Mouse (Mus musculus) lung, embryonic 14.5 days (tissue): Measurements from ENCODE around the gene Pmel. TPM values are rescaled to one million over a fixed set of nuclear protein-coding genes. Genes with fewer than 3 reads are reported as not detected.

ENCODE experiments used
- ATAC-seq: fragments of 200-750 bp; cut with Nextera tagmentation; 2 replicates; pipeline ENCODE4 v1.8.0; 2017; ENCODE audit warnings: mild to moderate bottlenecking, moderate TSS enrichment, moderate library complexity; ENCODE audit not compliant: insufficient read depth
- DNase-seq: peaks from one replicate; pipeline ENCODE4 v3.0.0-alpha.2; 2015
- H3K27ac ChIP-seq: fragments of 300-500 bp; sonication (generic); 2 replicates; pipeline ENCODE4 v1.5.1; 2014; ENCODE audit warnings: low read depth, mild to moderate bottlenecking, moderate library complexity
- H3K27me3 ChIP-seq: fragments of 300-500 bp; sonication (generic); 2 replicates; pipeline ENCODE4 v1.6.1; 2014; ENCODE audit warnings: low read length, control low read depth; ENCODE audit not compliant: insufficient read depth
- H3K36me3 ChIP-seq: fragments of 300-500 bp; sonication (generic); 2 replicates; pipeline ENCODE4 v1.6.1; 2014; ENCODE audit warnings: control low read depth; ENCODE audit not compliant: insufficient read depth
- H3K4me1 ChIP-seq: fragments of 300-500 bp; sonication (generic); 2 replicates; pipeline ENCODE4 v1.6.1; 2014; ENCODE audit warnings: antibody characterized with exemption, control low read depth; ENCODE audit not compliant: insufficient read depth
- H3K4me2 ChIP-seq: fragments of 300-500 bp; sonication (generic); 2 replicates; pipeline ENCODE4 v1.6.1; 2014; ENCODE audit warnings: mild to moderate bottlenecking
- H3K4me3 ChIP-seq: fragments of 300-500 bp; sonication (generic); 2 replicates; pipeline ENCODE4 v1.5.1; 2014; ENCODE audit warnings: low read depth, low read length
- H3K9ac ChIP-seq: fragments of 300-500 bp; sonication (generic); 2 replicates; pipeline ENCODE4 v1.6.1; 2014
- H3K9me3 ChIP-seq: fragments of 300-500 bp; sonication (generic); 2 replicates; pipeline ENCODE4 v1.6.1; 2016; ENCODE audit warnings: low read depth, low read length, control low read depth
- CTCF ChIP-seq: IDR thresholded peaks from 2 replicates; pipeline ENCODE4 v1.5.1; 2016; ENCODE audit warnings: antibody characterized with exemption, low read depth
- WGBS: fragments of 180-500 bp; shearing (Covaris S2); extraction: QIAGEN DNeasy Blood & Tissue Kit; methylation state at CpG from one replicate; pipeline ENCODE4 v1.1.7; 2014; 5-methylcytosine and 5-hydroxymethylcytosine counted together
- polyA plus RNA-seq: library from polyadenylated mRNA; unstranded; fragments of >200 nt; fragmentation: Nextera tagmentation; extraction: Ambion mirVana; gene quantifications from 2 replicates; pipeline ENCODE4 v1.2.1, GENCODE M21; 2014

Pmel gene
- polyA plus RNA-seq, 1 experiment from 2014 or later, result 1.4 TPM

- H3K27ac ChIP-seq, result peak overlapping the region; percentile 52; the same call in 1 of the 2 replicates
- peak overlapping the region; percentile 82 for H3K4me2 ChIP-seq
- peak overlapping the region; percentile 70 for H3K9ac ChIP-seq
- peaks cover 8% of the 10 kb centered on the region; the same call in 1 of the 2 replicates for H3K4me1 ChIP-seq
- WGBS, result under 1% methylated on average over 37 of the region's 37 CpGs
- H3K9me3 ChIP-seq, result no peaks in the 10 kb centered on the region
- TF ChIP-seq CTCF, result no peak
- H3K36me3 ChIP-seq, result no peaks in the 10 kb centered on the region
- peak; percentile 80 for DNase-seq
- peak; percentile 38 for ATAC-seq
- H3K27me3 ChIP-seq, result peaks cover 7% of the 10 kb centered on the region; the same call in 1 of the 2 replicates
- H3K4me3 ChIP-seq, result peak overlapping the region; percentile 61
Measured at GRCm38 (mm10) chr10:128743791-128744191, 39.8 kb downstream of the Pmel start.

DNA sequence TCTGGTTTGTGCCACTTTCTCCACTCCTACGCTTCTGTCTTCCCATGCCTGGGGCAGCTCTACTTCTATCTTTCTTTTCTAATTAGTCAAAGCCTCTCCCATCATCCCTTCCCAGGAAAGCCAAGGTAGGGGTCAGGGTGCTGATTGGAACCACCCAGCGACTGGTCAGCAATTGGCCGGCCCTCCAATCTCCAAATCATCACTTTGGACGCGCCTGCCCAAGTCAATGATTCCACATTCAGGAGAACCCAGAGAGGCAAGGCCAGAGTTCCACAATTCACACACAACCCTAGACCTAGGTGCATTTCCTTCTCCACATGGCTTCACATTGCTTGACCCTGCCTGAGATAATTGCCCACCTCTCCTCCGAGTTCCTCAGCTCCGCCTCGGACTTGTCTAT lies 40.2 kb downstream of the Pmel start:
- Histone ChIP-seq H3K4me3 (peak overlapping the region; percentile 61), H3K9ac (peak overlapping the region; percentile 70), H3K27ac (0 out of 2 replicates have a peak overlapping the region, but pooled peaks have one; percentile 52), H3K9me3 (no peaks in the 10 kb centered on the region), H3K27me3 (peaks cover 7% of the 10 kb centered on the region; the same call in 1 of the 2 replicates), H3K4me2 (peak overlapping the region; percentile 82), H3K36me3 (no peaks in the 10 kb centered on the region), H3K4me1 (peaks cover 8% of the 10 kb centered on the region; the same call in 1 of the 2 replicates)
- WGBS, result 21% methylated on average over 8 of the region's 8 CpGs
- no peak for TF ChIP-seq CTCF
- DNase-seq (no peak), ATAC-seq (no peak)

GRCm38 (mm10) chr10:128744680-128745601 lies 40.9 kb downstream of the Pmel start, which contains the start of gene Dgka:
Gene Dgka, minus strand, starts transcription at chr10:128744855.
- Histone ChIP-seq H3K9me3 (no peaks in the 10 kb centered on the region), H3K27me3 (peaks cover 7% of the 10 kb centered on the region; the same call in 1 of the 2 replicates), H3K4me1 (peaks cover 11% of the 10 kb centered on the region; the same call in 1 of the 2 replicates), H3K9ac (peak within 1 kb of the TSS; percentile 70), H3K4me3 (peak within 1 kb of the TSS; percentile 61), H3K4me2 (peak within 1 kb of the TSS; percentile 82), H3K36me3 (no peaks in the 10 kb centered on the region), H3K27ac (peak within 1 kb of the TSS; percentile 52)
- ATAC-seq (no peak), DNase-seq (peak; percentile 60)
- WGBS, result 16% methylated on average over 18 of the region's 18 CpGs
- no peak; the same call in 1 of the 2 replicates for TF ChIP-seq CTCF

- no peak overlapping the region for H3K4me3 ChIP-seq
- no peak overlapping the region for H3K9ac ChIP-seq
- 0 out of 2 replicates have a peak, but pooled peaks cover 4% of the 10 kb centered on the region for H3K36me3 ChIP-seq
- ATAC-seq, result no peak
- H3K27me3 ChIP-seq, result peaks cover 7% of the 10 kb centered on the region; the same call in 1 of the 2 replicates
- WGBS, result 87% methylated on average over 10 of the region's 10 CpGs
- peak overlapping the region; percentile 32; the same call in 1 of the 2 replicates for H3K27ac ChIP-seq
- no peak for TF ChIP-seq CTCF
- DNase-seq, result no peak
- no peaks in the 10 kb centered on the region for H3K9me3 ChIP-seq
- peaks cover 11% of the 10 kb centered on the region; the same call in 1 of the 2 replicates for H3K4me1 ChIP-seq
- no peak overlapping the region for H3K4me2 ChIP-seq
Measured at GRCm38 (mm10) chr10:128745946-128746613, 42.1 kb downstream of the Pmel start.

DNA sequence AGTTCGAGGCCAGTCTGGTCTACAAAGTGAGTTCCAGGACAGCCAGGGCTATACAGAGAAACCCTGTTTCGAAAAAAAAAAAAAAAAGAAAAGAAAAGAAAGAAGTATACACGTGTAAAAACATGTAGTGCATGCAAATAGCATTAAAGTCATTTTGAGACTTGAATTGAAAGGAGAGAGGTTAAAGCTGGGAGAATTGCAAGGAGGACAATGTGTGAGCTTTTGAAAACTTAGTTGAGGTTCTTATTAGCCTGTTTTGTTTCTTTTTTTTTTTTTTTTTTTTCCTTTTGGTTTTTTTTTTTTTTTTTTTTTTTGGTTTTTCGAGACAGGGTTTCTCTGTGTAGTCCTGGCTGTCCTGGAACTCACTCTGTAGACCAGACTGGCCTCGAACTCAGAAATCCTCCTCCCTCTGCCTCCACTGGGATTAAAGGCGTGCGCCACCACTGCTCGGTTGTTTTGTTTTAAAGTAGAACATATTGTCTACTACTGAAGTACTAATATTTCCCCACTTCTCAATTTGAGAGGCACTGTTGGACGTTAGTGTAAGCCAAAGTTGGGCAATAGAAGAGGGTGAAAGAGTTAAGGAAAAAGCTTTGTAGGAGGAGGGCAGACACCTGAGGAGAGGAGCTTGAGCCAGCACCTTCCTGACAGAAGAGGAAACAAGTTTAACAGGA lies 43.1 kb downstream of the Pmel start:
- no peaks in the 10 kb centered on the region for H3K9me3 ChIP-seq
- H3K4me1 ChIP-seq, result peaks cover 11% of the 10 kb centered on the region; the same call in 1 of the 2 replicates
- peak; percentile 2; the same call in 1 of the 2 replicates for ATAC-seq
- no peak for DNase-seq
- no peak for TF ChIP-seq CTCF
- peak overlapping the region; percentile 91 for H3K4me2 ChIP-seq
- 0 out of 2 replicates have a peak, but pooled peaks cover 4% of the 10 kb centered on the region for H3K36me3 ChIP-seq
- H3K27me3 ChIP-seq, result peaks cover 5% of the 10 kb centered on the region; the same call in 1 of the 2 replicates
- H3K9ac ChIP-seq, result peak overlapping the region; percentile 86
- peak overlapping the region; percentile 72 for H3K4me3 ChIP-seq
- 29% methylated on average over 9 of the region's 9 CpGs for WGBS
- H3K27ac ChIP-seq, result peak overlapping the region; percentile 98

GRCm38 (mm10) chr10:128747646-128748251 lies 43.8 kb downstream of the Pmel start, which contains the start of gene Pym1:
Gene Pym1, plus strand, starts transcription at chr10:128747889.
- peak within 1 kb of the TSS; percentile 91 for H3K4me2 ChIP-seq
- H3K27ac ChIP-seq, result peak within 1 kb of the TSS; percentile 98
- H3K4me3 ChIP-seq, result peak within 1 kb of the TSS; percentile 72
- H3K36me3 ChIP-seq, result peaks cover 7% of the 10 kb centered on the region; the same call in 1 of the 2 replicates
- no peak for TF ChIP-seq CTCF
- peaks cover 11% of the 10 kb centered on the region; the same call in 1 of the 2 replicates for H3K4me1 ChIP-seq
- no peaks in the 10 kb centered on the region for H3K27me3 ChIP-seq
- peak; percentile 85 for DNase-seq
- ATAC-seq, result peak; percentile 74
- under 1% methylated on average over 36 of the region's 36 CpGs for WGBS
- H3K9ac ChIP-seq, result peak within 1 kb of the TSS; percentile 86
- no peaks in the 10 kb centered on the region for H3K9me3 ChIP-seq
